Mouse (Mus musculus) adrenal gland, postnatal 10 days (tissue): ENCODE measurements at regions not wholly inside any gene's neighbourhood (a gene's known extent, or its start where the extent isn't known, plus 50 kb on each side); places are given as distances from the start of the nearest gene placed in this dataset.

Experiments
- DNase-seq: peaks from one replicate; pipeline ENCODE4 v3.0.0; 2021; ENCODE audit warnings: mixed read lengths

- DNase-seq, result no peak
These were observed 177.8 kb upstream of the Ahr start for GRCm38 (mm10) chr12:35712671-35713070.

- no peak for DNase-seq
These were observed 176.8 kb upstream of the Ahr start for GRCm38 (mm10) chr12:35711549-35712070.

- no peak for DNase-seq
These were observed 175.5 kb upstream of the Ahr start for GRCm38 (mm10) chr12:35710323-35710722.

- no peak for DNase-seq
These were observed 168.6 kb upstream of the Ahr start for GRCm38 (mm10) chr12:35703479-35703878.

- DNase-seq, result no peak
These were observed 167.8 kb upstream of the Ahr start for GRCm38 (mm10) chr12:35702674-35703073.

GRCm38 (mm10) chr12:35694253-35694652 lies 159.4 kb upstream of the Ahr start:
- DNase-seq, result no peak

- DNase-seq, result no peak
These were observed 156.1 kb upstream of the Ahr start for GRCm38 (mm10) chr12:35690914-35691313.

GRCm38 (mm10) chr12:35686231-35686630 lies 151.4 kb upstream of the Ahr start:
- DNase-seq, result no peak

- DNase-seq, result no peak
These were observed 150.4 kb upstream of the Ahr start for GRCm38 (mm10) chr12:35685189-35685588.

DNA sequence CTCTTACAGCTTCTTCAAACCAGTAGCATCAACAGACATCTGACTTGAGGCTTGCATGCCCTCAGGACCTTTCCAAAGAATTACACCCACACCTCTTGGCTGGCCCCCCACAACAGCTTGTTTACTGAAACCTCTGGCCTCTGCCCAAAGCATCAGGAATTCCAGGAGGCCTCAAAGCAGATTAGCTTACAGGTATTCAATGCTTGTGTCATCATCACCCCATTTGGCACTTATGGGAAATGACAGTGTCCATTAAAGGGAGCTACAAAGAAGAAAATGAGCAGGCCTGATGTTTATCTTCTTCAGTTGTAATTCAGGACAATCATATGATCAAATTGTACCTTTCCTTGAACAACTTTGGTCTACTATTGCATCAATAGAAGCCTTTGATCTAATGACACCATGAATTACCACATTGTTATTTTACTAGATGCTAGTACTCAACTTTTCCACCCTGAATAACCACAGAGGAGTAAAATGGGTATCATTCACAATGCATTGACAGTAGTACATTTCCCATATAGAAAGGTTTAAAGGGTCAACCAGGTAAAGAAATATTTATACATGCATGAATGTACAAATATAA lies 147.1 kb upstream of the Ahr start:
- no peak for DNase-seq

- DNase-seq, result no peak
These were observed 145.1 kb upstream of the Ahr start for GRCm38 (mm10) chr12:35679903-35680302.

- no peak for DNase-seq
These were observed 144.2 kb upstream of the Ahr start for GRCm38 (mm10) chr12:35679025-35679424.

DNA sequence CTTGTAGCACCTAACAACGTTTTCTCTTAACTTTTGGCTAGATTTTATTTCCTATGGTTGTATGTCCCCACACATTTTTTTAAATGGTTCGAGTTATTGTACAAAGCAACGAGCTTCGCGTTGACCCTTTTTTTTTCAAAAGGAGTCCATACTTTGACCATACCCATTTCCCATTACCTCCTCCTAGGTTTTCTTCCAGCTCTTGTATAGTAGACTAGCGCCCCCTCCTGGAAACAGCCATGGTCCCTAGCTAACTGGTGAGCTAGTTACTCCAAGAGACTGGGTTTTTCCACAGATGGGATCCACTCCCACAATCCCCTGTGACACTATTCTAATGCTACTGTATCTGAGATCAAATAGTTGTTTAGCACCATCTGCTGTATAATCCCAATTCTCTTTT lies 139.6 kb upstream of the Ahr start:
- peak; percentile 76 for DNase-seq

GRCm38 (mm10) chr12:35670980-35671379 lies 136.1 kb upstream of the Ahr start:
- DNase-seq, result no peak

- DNase-seq, result no peak
These were observed 133.9 kb upstream of the Ahr start for GRCm38 (mm10) chr12:35668716-35669115.

DNA sequence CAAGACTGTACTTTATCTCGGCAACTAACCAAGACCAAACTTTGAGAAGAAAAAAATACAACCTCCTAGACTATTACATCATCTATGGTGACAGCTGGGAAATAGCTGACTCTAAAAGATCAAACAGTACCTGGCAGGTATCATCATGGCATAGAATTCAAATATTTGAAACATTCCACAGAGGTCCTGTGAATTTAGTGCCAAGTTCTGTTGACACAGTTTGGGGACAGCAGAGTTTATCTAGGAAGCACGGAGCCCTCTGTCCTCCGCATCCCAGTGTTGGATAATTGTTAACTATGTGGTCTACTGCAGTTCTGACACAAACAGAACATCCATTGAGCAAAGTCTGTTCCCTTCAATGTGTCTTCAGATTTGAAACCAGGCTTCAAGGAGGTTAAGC lies 132.9 kb upstream of the Ahr start:
- no peak for DNase-seq

GRCm38 (mm10) chr12:35667218-35667617 lies 132.4 kb upstream of the Ahr start:
- no peak for DNase-seq

DNA sequence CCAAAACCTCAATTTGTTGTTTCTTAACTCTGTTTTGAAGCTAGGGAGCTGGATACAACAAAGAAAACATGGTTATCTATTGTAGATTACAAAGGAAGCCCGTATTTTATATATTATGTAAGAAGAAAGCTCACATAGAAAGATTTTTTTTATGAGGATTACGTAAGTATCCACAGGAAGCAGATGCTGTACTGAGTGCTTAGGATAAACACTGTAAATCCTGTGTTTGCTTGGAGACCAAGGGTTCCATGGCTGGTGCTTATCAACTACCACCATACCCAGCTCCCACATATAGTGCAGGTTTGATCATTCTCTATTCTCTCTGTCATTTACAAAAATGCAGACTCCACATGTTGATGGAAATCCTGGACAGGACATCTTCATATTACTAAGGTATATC lies 131.2 kb upstream of the Ahr start:
- no peak for DNase-seq

- DNase-seq, result no peak
These were observed 128.2 kb upstream of the Ahr start for GRCm38 (mm10) chr12:35663062-35663461.

GRCm38 (mm10) chr12:35656563-35656962 lies 121.7 kb upstream of the Ahr start:
- DNase-seq, result no peak

DNA sequence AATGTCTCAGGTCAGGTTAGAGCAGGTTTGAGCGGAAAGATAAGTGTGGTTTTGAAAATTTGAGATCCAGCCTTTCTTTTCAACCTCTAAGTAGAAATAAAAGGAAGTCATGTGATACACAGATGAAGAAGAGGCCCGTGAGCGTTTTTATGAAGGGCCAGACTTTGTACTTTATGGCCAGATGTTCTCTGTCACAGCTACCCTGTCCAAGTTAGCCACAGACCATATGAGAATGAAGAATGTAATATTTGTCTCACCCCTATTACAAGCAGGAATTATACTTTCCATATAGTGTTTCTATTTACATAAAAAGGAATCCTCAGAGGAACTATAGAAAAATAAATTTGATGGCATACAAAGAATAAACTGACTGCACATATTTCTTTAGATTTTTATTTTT lies 114.9 kb upstream of the Ahr start:
- no peak for DNase-seq

DNA sequence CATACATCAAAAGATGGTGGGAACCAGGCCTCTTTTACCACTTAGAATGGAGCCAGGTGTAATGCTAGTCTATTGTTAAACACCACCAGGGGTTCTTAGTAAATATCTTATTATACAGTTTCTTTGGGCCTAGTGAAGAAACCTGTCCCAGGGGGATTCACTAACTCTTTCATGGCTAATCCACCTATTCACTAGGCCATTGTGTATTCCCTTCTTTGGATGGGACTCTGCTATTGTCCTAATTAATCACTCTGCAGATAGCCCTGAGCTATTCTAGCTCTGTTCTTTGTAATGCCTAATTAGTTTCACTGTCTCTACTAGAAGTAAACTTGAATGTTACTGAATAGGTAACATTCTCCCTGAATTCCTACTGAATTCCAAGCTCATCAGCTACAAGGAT lies 107.6 kb upstream of the Ahr start:
- no peak for DNase-seq

DNA sequence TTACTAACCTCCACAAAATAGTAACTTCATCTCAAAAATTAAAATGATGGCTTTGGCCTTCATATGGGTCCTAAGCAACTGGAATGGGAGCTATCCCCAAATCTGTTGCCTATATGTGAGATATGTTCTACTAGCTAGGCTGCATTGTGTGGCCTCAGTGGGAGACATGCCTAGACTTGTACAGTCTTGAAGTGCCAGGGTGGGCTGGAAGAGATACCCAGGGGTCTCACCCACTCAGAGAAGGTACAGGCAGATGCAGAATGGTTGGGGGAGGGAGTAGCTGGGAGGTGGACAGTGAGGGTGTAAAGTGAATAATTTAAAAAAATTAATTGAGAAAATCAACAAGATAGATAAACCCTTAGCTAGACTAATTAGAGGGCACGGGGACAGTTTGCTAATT lies 106.9 kb upstream of the Ahr start:
- DNase-seq, result no peak

DNA sequence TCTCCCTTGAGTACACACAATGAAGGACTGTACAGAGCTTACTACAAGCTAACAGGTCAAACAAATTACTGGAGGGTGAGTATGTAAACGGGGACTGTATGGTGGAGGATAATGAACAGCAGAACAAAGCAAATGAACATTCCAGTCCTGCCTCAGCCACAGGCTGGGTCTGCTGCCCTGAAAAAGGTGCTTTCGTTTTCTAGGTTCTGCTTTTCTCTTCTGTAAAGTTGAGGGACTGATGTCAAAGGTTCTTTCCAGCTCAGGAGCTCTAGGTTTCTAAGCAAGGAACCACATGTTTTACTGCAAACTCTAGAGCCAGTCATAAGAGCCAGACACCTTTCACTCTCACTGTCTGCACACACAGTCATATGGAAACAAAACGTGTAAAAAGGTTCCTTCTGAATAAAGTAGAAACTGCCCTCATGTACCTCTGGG lies 106.1 kb upstream of the Ahr start:
- no peak for DNase-seq

DNA sequence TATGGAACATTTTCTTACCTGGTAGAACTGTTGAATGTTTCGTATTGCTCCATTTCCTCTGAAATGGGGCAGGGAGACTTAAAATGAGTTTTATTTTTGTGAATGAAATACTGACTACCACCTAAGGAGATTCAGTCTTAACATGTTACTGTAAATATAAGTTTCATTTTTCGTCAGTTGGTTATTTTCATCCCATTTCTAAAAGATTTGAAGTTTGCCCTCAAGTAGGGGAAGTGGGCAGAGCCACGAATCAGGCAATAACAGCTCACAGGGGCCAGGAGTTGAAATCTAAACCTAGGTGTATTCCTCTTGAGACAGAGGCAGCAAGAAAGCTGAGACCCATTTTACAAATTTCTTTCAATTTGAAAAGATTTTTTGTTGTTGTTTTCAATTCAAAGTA lies 88.6 kb upstream of the Ahr start:
- DNase-seq, result no peak
